Mouse (Mus musculus): ENCODE data around the gene Ptprm.

DNA sequence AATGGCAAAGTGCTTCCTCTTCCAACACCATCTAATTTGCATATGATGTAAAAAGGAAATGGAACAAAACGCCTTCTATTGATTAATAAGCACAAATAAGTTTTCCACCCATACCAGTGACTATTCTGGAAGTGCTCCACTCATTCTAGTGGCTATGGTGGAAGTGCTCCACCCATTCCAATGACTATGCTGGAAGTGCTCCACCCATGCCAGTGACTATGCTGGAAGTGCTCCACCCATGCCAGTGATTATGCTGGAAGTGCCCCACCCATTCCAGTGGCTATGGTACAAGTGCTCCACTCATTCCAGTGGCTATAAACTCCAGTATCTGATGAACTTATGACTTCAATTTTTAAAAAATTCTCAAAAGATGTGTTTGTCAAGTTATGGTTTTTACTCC is 91.2 kb downstream of the Ptprm start:
- TF ChIP-seq POLR2A (IDR thresholded peaks at IDR 0.05; ENCODE audit: low read depth, low read length) (no peak), CTCF (IDR thresholded peaks at IDR 0.05; ENCODE audit: borderline replicate concordance, insufficient read depth, low read length) (no peak)

Measured in embryonic fibroblast, embryonic 13.5 days (primary cell).